20 mouse cellular contexts compared by ENCODE assay signal in genomic region chr17:79817551-79817950, GRCm38 (mm10).
DNase-seq lines count a peak whose midpoint lies in the region; ATAC-seq and TF ChIP-seq lines count a peak whose summit lies in the region.
"Had no signal": no experiment of that assay in that cellular context is flagged by ENCODE, and none has a peak within 500 bp of the region (broad histone marks: within the 10 kb centered on the region; RNA-seq: fewer than 3 reads in every experiment).

No protein-coding gene starts in this region.

- H3K9ac ChIP-seq in intestine, embryonic 14.5 days (ENCODE audit: low read length) = no peak overlapping the region
- H3K9ac ChIP-seq in intestine, postnatal 0 days (ENCODE audit: low read depth, low read length) = no peak overlapping the region
- H3K9ac ChIP-seq in intestine, embryonic 15.5 days = no peak overlapping the region
- H3K9ac ChIP-seq in lung, postnatal 0 days (replicated peaks; ENCODE audit: low read depth) = no peak overlapping the region
- H3K9ac ChIP-seq: forebrain, embryonic 15.5 days; heart, embryonic 12.5 days; limb, embryonic 13.5 days; liver, embryonic 13.5 days; lung, embryonic 14.5 days had no signal

- WGBS in intestine, embryonic 14.5 days = 67% methylated on average over 9 of the region's 9 CpGs
- WGBS in intestine, postnatal 0 days = 74% methylated on average over 9 of the region's 9 CpGs
- 57% methylated on average over 9 of the region's 9 CpGs for WGBS in embryonic facial prominence, embryonic 10.5 days
- 71% methylated on average over 9 of the region's 9 CpGs for WGBS in intestine, embryonic 15.5 days
- 82% methylated on average over 9 of the region's 9 CpGs for WGBS in lung, postnatal 0 days

- H3K4me3 ChIP-seq in intestine, embryonic 14.5 days (ENCODE audit: low read depth, low read length) = no peak overlapping the region
- H3K4me3 ChIP-seq in intestine, postnatal 0 days (ENCODE audit: low read depth, low read length) = no peak overlapping the region
- no peak overlapping the region for H3K4me3 ChIP-seq in embryonic facial prominence, embryonic 10.5 days
- H3K4me3 ChIP-seq in intestine, embryonic 15.5 days (replicated peaks) = no peak overlapping the region
- H3K4me3 ChIP-seq in lung, postnatal 0 days (ENCODE audit: low read depth, low read length) = no peak overlapping the region
- H3K4me3 ChIP-seq: forebrain, embryonic 15.5 days; heart, embryonic 12.5 days; hindbrain, embryonic 13.5 days; limb, embryonic 13.5 days; liver, embryonic 13.5 days; megakaryocyte, embryonic 14.5 days had no signal

- no peak for ATAC-seq in intestine, embryonic 14.5 days (replicated peaks; ENCODE audit: low FRiP score, low TSS enrichment, low read depth)
- no peak for ATAC-seq in intestine, postnatal 0 days
- ATAC-seq in intestine, embryonic 15.5 days = peak; percentile 54; the same call in 1 of the 2 replicates
- ATAC-seq in lung, postnatal 0 days = no peak
- ATAC-seq: forebrain, embryonic 15.5 days had no signal

- DNase-seq in intestine, embryonic 14.5 days (ENCODE audit: low spot score) = peak; percentile 51
- DNase-seq in kidney, postnatal 10 days = peak; percentile 5
- no peak for DNase-seq in kidney, adult 8-10 months
- no peak for DNase-seq in embryonic facial prominence, embryonic 10.5 days (ENCODE audit: low spot score)
- no peak for DNase-seq in lung, postnatal 0 days (ENCODE audit: low spot score)
- DNase-seq: adrenal gland, adult 8-10 months; cerebellum, adult 18-20 months; cerebellum, postnatal 25 days; heart, postnatal 10 days; liver, embryonic 13.5 days; lung, embryonic 14.5 days; lung, postnatal 36 days; right cerebral cortex, postnatal 14 days had no signal

- H3K36me3 ChIP-seq in intestine, embryonic 14.5 days (ENCODE audit: control insufficient read depth, insufficient read depth, low read length) = no peaks in the 10 kb centered on the region
- no peaks in the 10 kb centered on the region for H3K36me3 ChIP-seq in intestine, postnatal 0 days (ENCODE audit: control insufficient read depth, insufficient read depth)
- no peaks in the 10 kb centered on the region for H3K36me3 ChIP-seq in embryonic facial prominence, embryonic 10.5 days (replicated peaks)
- no peaks in the 10 kb centered on the region for H3K36me3 ChIP-seq in intestine, embryonic 15.5 days
- no peaks in the 10 kb centered on the region for H3K36me3 ChIP-seq in lung, postnatal 0 days (ENCODE audit: insufficient read depth, low read length)
- H3K36me3 ChIP-seq: forebrain, embryonic 15.5 days; heart, embryonic 12.5 days; hindbrain, embryonic 13.5 days; limb, embryonic 13.5 days; liver, embryonic 13.5 days had no signal

- no peak for TF ChIP-seq EP300 in lung, postnatal 0 days (IDR thresholded peaks at IDR 0.05)

- H3K4me2 ChIP-seq in intestine, embryonic 14.5 days (ENCODE audit: low read length) = no peak overlapping the region
- no peak overlapping the region for H3K4me2 ChIP-seq in intestine, postnatal 0 days (replicated peaks; ENCODE audit: low read depth)
- H3K4me2 ChIP-seq in intestine, embryonic 15.5 days (replicated peaks) = no peak overlapping the region
- H3K4me2 ChIP-seq in lung, postnatal 0 days (replicated peaks; ENCODE audit: low read depth, low read length) = no peak overlapping the region
- H3K4me2 ChIP-seq: forebrain, embryonic 15.5 days; heart, embryonic 12.5 days; hindbrain, embryonic 13.5 days; limb, embryonic 13.5 days; liver, embryonic 13.5 days; lung, embryonic 14.5 days had no signal

- H3K4me1 ChIP-seq in intestine, embryonic 14.5 days (replicated peaks; ENCODE audit: control insufficient read depth, insufficient read depth, low read length) = peaks cover 23% of the 10 kb centered on the region; the same call in 1 of the 2 replicates
- 0 out of 2 replicates have a peak, but pooled peaks cover 2% of the 10 kb centered on the region for H3K4me1 ChIP-seq in intestine, postnatal 0 days (replicated peaks; ENCODE audit: control insufficient read depth, insufficient read depth, low read length)
- H3K4me1 ChIP-seq in embryonic facial prominence, embryonic 10.5 days = peaks cover 34% of the 10 kb centered on the region
- H3K4me1 ChIP-seq in intestine, embryonic 15.5 days (replicated peaks) = 0 out of 2 replicates have a peak, but pooled peaks cover 9% of the 10 kb centered on the region
- no peaks in the 10 kb centered on the region for H3K4me1 ChIP-seq in lung, postnatal 0 days (ENCODE audit: insufficient read depth, low read depth, low read length)
- H3K4me1 ChIP-seq: forebrain, embryonic 15.5 days; heart, embryonic 12.5 days; limb, embryonic 13.5 days; liver, embryonic 13.5 days; megakaryocyte, embryonic 14.5 days had no signal

- no peak overlapping the region for H3K27ac ChIP-seq in intestine, embryonic 14.5 days (ENCODE audit: low read depth)
- H3K27ac ChIP-seq in intestine, postnatal 0 days (ENCODE audit: low read depth, low read length) = no peak overlapping the region
- H3K27ac ChIP-seq in embryonic facial prominence, embryonic 10.5 days (replicated peaks) = peak overlapping the region; percentile 41
- no peak overlapping the region for H3K27ac ChIP-seq in intestine, embryonic 15.5 days
- no peak overlapping the region for H3K27ac ChIP-seq in lung, postnatal 0 days (ENCODE audit: low read length)
- H3K27ac ChIP-seq: forebrain, embryonic 15.5 days; hindbrain, embryonic 13.5 days; limb, embryonic 13.5 days; liver, embryonic 13.5 days had no signal

- H3K9me3 ChIP-seq in intestine, embryonic 14.5 days (ENCODE audit: control insufficient read depth, low read length) = no peaks in the 10 kb centered on the region
- H3K9me3 ChIP-seq in intestine, postnatal 0 days (ENCODE audit: control insufficient read depth) = no peaks in the 10 kb centered on the region
- H3K9me3 ChIP-seq in embryonic facial prominence, embryonic 10.5 days = no peaks in the 10 kb centered on the region
- no peaks in the 10 kb centered on the region for H3K9me3 ChIP-seq in intestine, embryonic 15.5 days
- no peaks in the 10 kb centered on the region for H3K9me3 ChIP-seq in lung, postnatal 0 days (ENCODE audit: low read length)
- H3K9me3 ChIP-seq: forebrain, embryonic 15.5 days; heart, embryonic 12.5 days; hindbrain, embryonic 13.5 days; limb, embryonic 13.5 days; liver, embryonic 13.5 days; megakaryocyte, embryonic 14.5 days had no signal

- no peaks in the 10 kb centered on the region for H3K27me3 ChIP-seq in intestine, embryonic 14.5 days (replicated peaks; ENCODE audit: control insufficient read depth, insufficient read depth, low read length)
- no peaks in the 10 kb centered on the region for H3K27me3 ChIP-seq in intestine, postnatal 0 days (replicated peaks; ENCODE audit: control insufficient read depth, insufficient read depth, low read length)
- peaks cover 67% of the 10 kb centered on the region for H3K27me3 ChIP-seq in embryonic facial prominence, embryonic 10.5 days (replicated peaks; ENCODE audit: low read depth, poor library complexity, severe bottlenecking)
- no peaks in the 10 kb centered on the region for H3K27me3 ChIP-seq in intestine, embryonic 15.5 days (replicated peaks)
- no peaks in the 10 kb centered on the region for H3K27me3 ChIP-seq in lung, postnatal 0 days (replicated peaks; ENCODE audit: insufficient read depth, low read length)
- H3K27me3 ChIP-seq: forebrain, embryonic 15.5 days; heart, embryonic 12.5 days; limb, embryonic 13.5 days; liver, embryonic 13.5 days; megakaryocyte, embryonic 14.5 days had no signal

- no peak for TF ChIP-seq CTCF in intestine, postnatal 0 days (IDR thresholded peaks at IDR 0.05; ENCODE audit: low read depth)
- TF ChIP-seq CTCF in lung, postnatal 0 days (IDR thresholded peaks at IDR 0.05) = no peak

Comparison
In these comparisons a context has a peak if more than half of its experiments do, and no peak if none do; other contexts are left out.
1. DNase-seq: peak in intestine, embryonic 14.5 days (single experiment) and kidney, postnatal 10 days (single experiment); none in kidney, adult 8-10 months (0 of 2), embryonic facial prominence, embryonic 10.5 days (single experiment) and lung, postnatal 0 days (single experiment).